In genomic region chr15:96793251-96793650, GRCm38 (mm10) we compare ENCODE assay signal across 20 mouse cellular contexts.
DNase-seq lines count a peak whose midpoint lies in the region; ATAC-seq and TF ChIP-seq lines count a peak whose summit lies in the region.
"Had no signal": no experiment of that assay in that cellular context is flagged by ENCODE, and none has a peak within 500 bp of the region (broad histone marks: within the 10 kb centered on the region; RNA-seq: fewer than 3 reads in every experiment).

No protein-coding gene starts in this region.

- H3K4me2 ChIP-seq in midbrain, embryonic 11.5 days: no peak overlapping the region
- H3K4me2 ChIP-seq in midbrain, postnatal 0 days (ENCODE audit: low read depth, low read length, poor library complexity, severe bottlenecking): no peak overlapping the region
- H3K4me2 ChIP-seq: embryonic facial prominence, embryonic 15.5 days; heart, embryonic 13.5 days; hindbrain, embryonic 15.5 days had no signal

- WGBS in midbrain, embryonic 11.5 days: 95% methylated on average over 15 of the region's 15 CpGs
- WGBS in midbrain, postnatal 0 days: 96% methylated on average over 15 of the region's 15 CpGs

- TF ChIP-seq CTCF in midbrain, postnatal 0 days (IDR thresholded peaks at IDR 0.05): no peak
- TF ChIP-seq CTCF in testis, adult 2 months (IDR thresholded peaks at IDR 0.05; ENCODE audit: control insufficient read depth, insufficient read depth, insufficient replicate concordance, low read depth, low read length): no peak

- ATAC-seq in midbrain, embryonic 11.5 days (ENCODE audit: low FRiP score): no peak
- ATAC-seq in midbrain, postnatal 0 days (ENCODE audit: low FRiP score): no peak
- ATAC-seq: forebrain, embryonic 14.5 days; Patski had no signal

- DNase-seq in midbrain, embryonic 11.5 days (ENCODE audit: low spot score, missing footprints): peak; percentile 6
- no peak for DNase-seq in midbrain, postnatal 0 days (ENCODE audit: low spot score)
- peak; percentile 70 for DNase-seq in ES-CJ7 (ENCODE audit: low read depth, low spot score)
- DNase-seq in cerebellum, postnatal 14 days: no peak
- no peak for DNase-seq in urinary bladder, postnatal 10 days (ENCODE audit: low spot score)
- DNase-seq: adrenal gland, adult 8-10 months; adrenal gland, postnatal 36 days; cerebellum, adult 2 months; cerebellum, postnatal 10 days; embryo, embryonic 11 days; gastrocnemius, postnatal 10 days had no signal

- H3K9ac ChIP-seq in midbrain, embryonic 11.5 days (ENCODE audit: low read length): no peak overlapping the region
- no peak overlapping the region for H3K9ac ChIP-seq in midbrain, postnatal 0 days (replicated peaks; ENCODE audit: low read length, poor library complexity, severe bottlenecking)
- H3K9ac ChIP-seq: embryonic facial prominence, embryonic 15.5 days; heart, embryonic 13.5 days; hindbrain, embryonic 15.5 days had no signal

- no peak overlapping the region for H3K27ac ChIP-seq in midbrain, embryonic 11.5 days (ENCODE audit: low read depth, low read length)
- H3K27ac ChIP-seq in midbrain, postnatal 0 days (ENCODE audit: low read depth, low read length): no peak overlapping the region
- H3K27ac ChIP-seq in testis, adult 2 months (ENCODE audit: control insufficient read depth, insufficient read depth, low read depth, low read length): no peak overlapping the region
- H3K27ac ChIP-seq: embryonic facial prominence, embryonic 15.5 days; forebrain, embryonic 10.5 days; heart, embryonic 13.5 days; hindbrain, embryonic 15.5 days had no signal

- no peaks in the 10 kb centered on the region for H3K9me3 ChIP-seq in midbrain, embryonic 11.5 days (ENCODE audit: control insufficient read depth, low read length)
- H3K9me3 ChIP-seq in midbrain, postnatal 0 days (ENCODE audit: low read length): no peaks in the 10 kb centered on the region
- H3K9me3 ChIP-seq: embryonic facial prominence, embryonic 15.5 days; forebrain, embryonic 10.5 days; heart, embryonic 13.5 days; hindbrain, embryonic 15.5 days had no signal

- TF ChIP-seq POLR2A in testis, adult 2 months (IDR thresholded peaks at IDR 0.05; ENCODE audit: control insufficient read depth, low read depth, low read length): no peak

- no peaks in the 10 kb centered on the region for H3K4me1 ChIP-seq in midbrain, embryonic 11.5 days (ENCODE audit: control insufficient read depth, insufficient read depth, low read length)
- H3K4me1 ChIP-seq in midbrain, postnatal 0 days (ENCODE audit: insufficient read depth, low read length): no peaks in the 10 kb centered on the region
- peaks cover 3% of the 10 kb centered on the region for H3K4me1 ChIP-seq in testis, adult 2 months (ENCODE audit: control insufficient read depth, insufficient read depth, low read length)
- H3K4me1 ChIP-seq: embryonic facial prominence, embryonic 15.5 days; forebrain, embryonic 10.5 days; hindbrain, embryonic 15.5 days had no signal

- no peaks in the 10 kb centered on the region for H3K36me3 ChIP-seq in midbrain, embryonic 11.5 days (ENCODE audit: control insufficient read depth, insufficient read depth, low read length)
- H3K36me3 ChIP-seq in midbrain, postnatal 0 days (ENCODE audit: insufficient read depth, low read length): no peaks in the 10 kb centered on the region
- H3K36me3 ChIP-seq in testis, adult 2 months (ENCODE audit: control insufficient read depth, insufficient read depth, low read length): no peaks in the 10 kb centered on the region
- H3K36me3 ChIP-seq: embryonic facial prominence, embryonic 15.5 days; forebrain, embryonic 10.5 days; heart, embryonic 13.5 days; hindbrain, embryonic 15.5 days had no signal

- no peak overlapping the region for H3K4me3 ChIP-seq in midbrain, embryonic 11.5 days (ENCODE audit: low read depth, low read length)
- H3K4me3 ChIP-seq in midbrain, postnatal 0 days (ENCODE audit: low read depth, low read length): no peak overlapping the region
- peak overlapping the region; percentile 78 for H3K4me3 ChIP-seq in testis, adult 2 months (ENCODE audit: control insufficient read depth, low read depth, low read length)
- H3K4me3 ChIP-seq: embryonic facial prominence, embryonic 15.5 days; erythroblast, embryonic 14.5 days; forebrain, embryonic 10.5 days; heart, embryonic 13.5 days; hindbrain, embryonic 15.5 days had no signal

- no peaks in the 10 kb centered on the region for H3K27me3 ChIP-seq in midbrain, embryonic 11.5 days (ENCODE audit: control insufficient read depth, insufficient read depth, low read length)
- H3K27me3 ChIP-seq in midbrain, postnatal 0 days (ENCODE audit: insufficient read depth, low read length): no peaks in the 10 kb centered on the region
- no peaks in the 10 kb centered on the region for H3K27me3 ChIP-seq in testis, adult 2 months (ENCODE audit: control insufficient read depth, insufficient read depth, low read length)
- H3K27me3 ChIP-seq: CH12.LX; embryonic facial prominence, embryonic 15.5 days; heart, embryonic 13.5 days; hindbrain, embryonic 15.5 days; Patski had no signal

Comparison
In these comparisons a context has a peak if more than half of its experiments do, and no peak if none do; other contexts are left out.
1. DNase-seq: peak in midbrain, embryonic 11.5 days (single experiment) and ES-CJ7 (single experiment); none in midbrain, postnatal 0 days (single experiment), cerebellum, postnatal 14 days (0 of 2) and urinary bladder, postnatal 10 days (single experiment).